Mouse (Mus musculus) ovary, postnatal 10 days (tissue): Measurements from ENCODE around the gene Mms19.
A peak's percentile ranks its signal among the peaks of the same experiment; 100 is the strongest.
"Not testable (repeated sequence)": the region's sequence is repeated elsewhere in the genome, so short reads cannot be mapped to it uniquely, and the experiment has no call there.

Experiments used
- DNase-seq: peaks from one replicate; pipeline ENCODE4 v3.0.0; 2022; ENCODE audit warnings: low spot score

Gene Mms19

GRCm38 (mm10) chr19:41933179-41934086 lies 47.5 kb downstream of the Mms19 start, which contains the start of the genes Exosc1 and Zdhhc16:
Gene Exosc1, minus strand, starts transcription at chr19:41933423.
Gene Zdhhc16, plus strand, starts transcription at chr19:41933480.
- DNase-seq: peak; percentile 93

GRCm38 (mm10) chr19:41932686-41933085 lies 48.3 kb downstream of the Mms19 start:
- DNase-seq: no peak

- no peak for DNase-seq
Measured at GRCm38 (mm10) chr19:41920412-41921067, 60.4 kb downstream of the Mms19 start.

- no peak for DNase-seq
Measured at GRCm38 (mm10) chr19:41919471-41919870, 61.5 kb downstream of the Mms19 start.

GRCm38 (mm10) chr19:41916853-41917252 lies 64.1 kb downstream of the Mms19 start:
- DNase-seq: no peak

GRCm38 (mm10) chr19:41915294-41915693 lies 65.7 kb downstream of the Mms19 start:
- DNase-seq: no peak

- DNase-seq: not testable (repeated sequence)
Measured at GRCm38 (mm10) chr19:41914592-41914882, 66.4 kb downstream of the Mms19 start.

GRCm38 (mm10) chr19:41913774-41914591 lies 67.0 kb downstream of the Mms19 start:
- no peak for DNase-seq

GRCm38 (mm10) chr19:41912121-41913080 lies 68.6 kb downstream of the Mms19 start:
- DNase-seq: no peak

- DNase-seq: peak; percentile 85
Measured at GRCm38 (mm10) chr19:41911178-41912073, 69.5 kb downstream of the Mms19 start, which contains the start of gene Pgam1. Gene Pgam1, plus strand, starts transcription at chr19:41911923.

GRCm38 (mm10) chr19:41910396-41910795 lies 70.6 kb downstream of the Mms19 start:
- no peak for DNase-seq

GRCm38 (mm10) chr19:41908736-41909135 lies 72.2 kb downstream of the Mms19 start:
- no peak for DNase-seq

GRCm38 (mm10) chr19:41907079-41907760 lies 73.7 kb downstream of the Mms19 start:
- no peak for DNase-seq

- DNase-seq: no peak
Measured at GRCm38 (mm10) chr19:41906311-41907078, 74.5 kb downstream of the Mms19 start.

GRCm38 (mm10) chr19:41905246-41905645 lies 75.7 kb downstream of the Mms19 start:
- DNase-seq: no peak

GRCm38 (mm10) chr19:41902848-41903593 lies 77.9 kb downstream of the Mms19 start:
- DNase-seq: no peak

- DNase-seq: no peak
Measured at GRCm38 (mm10) chr19:41901696-41902095, 79.3 kb downstream of the Mms19 start.

- no peak for DNase-seq
Measured at GRCm38 (mm10) chr19:41900495-41901090, 80.4 kb downstream of the Mms19 start.
